Mouse (Mus musculus) B cell, adult (primary cell): Measurements from ENCODE around the gene Rpl9-ps6. TPM values are rescaled to one million over a fixed set of nuclear protein-coding genes. Genes with fewer than 3 reads are reported as not detected.

Experiments
- total RNA-seq: library from RNA; stranded (reverse); gene quantifications from 4 replicates; pipeline ENCODE4 v1.2.4, GENCODE M21; 2023; ENCODE audit not compliant: inconsistent age

The Rpl9-ps6 gene
- 56.6 to 82.6 TPM (median 69.5 TPM) in 4 replicates for total RNA-seq

GRCm38 (mm10) chr19:32466478-32466877 is at the start of gene Rpl9-ps6:
Rpl9-ps6 (minus strand) TSS chr19:32466578.

DNA sequence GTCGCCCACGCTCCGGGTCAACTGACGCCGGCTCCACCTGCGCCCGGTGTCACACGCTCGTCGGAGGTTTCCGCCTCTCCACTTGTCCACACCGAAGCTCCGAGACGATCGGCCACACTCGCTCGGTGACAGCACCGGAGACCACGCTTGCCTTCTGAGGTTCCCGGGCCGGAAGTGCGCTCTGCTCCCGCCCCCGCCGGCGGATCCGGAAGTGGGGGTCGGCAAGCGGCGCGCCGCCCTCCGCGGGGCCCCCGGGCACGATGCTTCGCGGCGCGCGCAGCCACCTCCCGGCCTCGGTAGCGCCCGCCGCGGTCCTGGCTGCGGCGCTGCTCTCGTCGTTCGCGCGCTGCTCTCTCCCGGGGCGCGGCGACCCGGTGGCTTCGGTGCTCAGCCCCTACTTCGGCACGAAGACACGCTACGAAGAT is 19.3 kb upstream of the Rpl9-ps6 start, which contains the start of gene Minpp1:
Gene Minpp1 (plus strand): TSS at position 89 of the 425 bp plus-strand sequence.

Other genes with a start within 250 kb of the Rpl9-ps6 start
- gene Sgms1, start 76.9 kb downstream of the Rpl9-ps6 start, total RNA-seq, result 199 to 210 TPM (median 203 TPM) in 4 replicates
- 21.6 to 26.1 TPM (median 22.6 TPM) in 4 replicates for gene Minpp1, start 19.2 kb upstream of the Rpl9-ps6 start, total RNA-seq
- gene Papss2, start 129.2 kb upstream of the Rpl9-ps6 start, total RNA-seq, result not detected in 4 replicates